Mouse (Mus musculus) lung, embryonic 14.5 days (tissue): ENCODE results near the gene Vkorc1. TPM values are rescaled to one million over a fixed set of nuclear protein-coding genes. Genes with fewer than 3 reads are reported as not detected.

Experiments used
- ATAC-seq: fragments of 200-750 bp; cut with Nextera tagmentation; 2 replicates; pipeline ENCODE4 v1.8.0; 2017; ENCODE audit warnings: mild to moderate bottlenecking, moderate TSS enrichment, moderate library complexity; ENCODE audit not compliant: insufficient read depth
- DNase-seq: peaks from one replicate; pipeline ENCODE4 v3.0.0-alpha.2; 2015
- H3K27ac ChIP-seq: fragments of 300-500 bp; sonication (generic); 2 replicates; pipeline ENCODE4 v1.5.1; 2014; ENCODE audit warnings: low read depth, mild to moderate bottlenecking, moderate library complexity
- H3K27me3 ChIP-seq: fragments of 300-500 bp; sonication (generic); 2 replicates; pipeline ENCODE4 v1.6.1; 2014; ENCODE audit warnings: low read length, control low read depth; ENCODE audit not compliant: insufficient read depth
- H3K36me3 ChIP-seq: fragments of 300-500 bp; sonication (generic); 2 replicates; pipeline ENCODE4 v1.6.1; 2014; ENCODE audit warnings: control low read depth; ENCODE audit not compliant: insufficient read depth
- H3K4me1 ChIP-seq: fragments of 300-500 bp; sonication (generic); 2 replicates; pipeline ENCODE4 v1.6.1; 2014; ENCODE audit warnings: antibody characterized with exemption, control low read depth; ENCODE audit not compliant: insufficient read depth
- H3K4me2 ChIP-seq: fragments of 300-500 bp; sonication (generic); 2 replicates; pipeline ENCODE4 v1.6.1; 2014; ENCODE audit warnings: mild to moderate bottlenecking
- H3K4me3 ChIP-seq: fragments of 300-500 bp; sonication (generic); 2 replicates; pipeline ENCODE4 v1.5.1; 2014; ENCODE audit warnings: low read depth, low read length
- H3K9ac ChIP-seq: fragments of 300-500 bp; sonication (generic); 2 replicates; pipeline ENCODE4 v1.6.1; 2014
- H3K9me3 ChIP-seq: fragments of 300-500 bp; sonication (generic); 2 replicates; pipeline ENCODE4 v1.6.1; 2016; ENCODE audit warnings: low read depth, low read length, control low read depth
- CTCF ChIP-seq: IDR thresholded peaks from 2 replicates; pipeline ENCODE4 v1.5.1; 2016; ENCODE audit warnings: antibody characterized with exemption, low read depth
- WGBS: fragments of 180-500 bp; shearing (Covaris S2); extraction: QIAGEN DNeasy Blood & Tissue Kit; methylation state at CpG from one replicate; pipeline ENCODE4 v1.1.7; 2014; 5-methylcytosine and 5-hydroxymethylcytosine counted together
- polyA plus RNA-seq: library from polyadenylated mRNA; unstranded; fragments of >200 nt; fragmentation: Nextera tagmentation; extraction: Ambion mirVana; gene quantifications from 2 replicates; pipeline ENCODE4 v1.2.1, GENCODE M21; 2014

The Vkorc1 gene
- polyA plus RNA-seq, 1 experiment from 2014 or later, result 127 TPM

GRCm38 (mm10) chr7:127932273-127933031 is 37.0 kb upstream of the Vkorc1 start:
- WGBS, result 25% methylated on average over 13 of the region's 13 CpGs
- no peak for ATAC-seq
- Histone ChIP-seq H3K27ac (peak overlapping the region; percentile 85), H3K27me3 (peaks cover 5% of the 10 kb centered on the region; the same call in 1 of the 2 replicates), H3K4me2 (peak overlapping the region; percentile 40), H3K36me3 (no peaks in the 10 kb centered on the region), H3K4me1 (peaks cover 6% of the 10 kb centered on the region), H3K9me3 (no peaks in the 10 kb centered on the region), H3K9ac (no peak overlapping the region), H3K4me3 (no peak overlapping the region)
- 0 out of 2 replicates have a peak, but pooled peaks have one; percentile 3 for TF ChIP-seq CTCF
- peak; percentile 69 for DNase-seq

- DNase-seq, result peak; percentile 72
- no peak for ATAC-seq
- H3K27me3 ChIP-seq, result peaks cover 5% of the 10 kb centered on the region; the same call in 1 of the 2 replicates
- 25% methylated on average over 13 of the region's 13 CpGs for WGBS
- H3K4me2 ChIP-seq, result peak overlapping the region; percentile 40
- no peaks in the 10 kb centered on the region for H3K9me3 ChIP-seq
- H3K4me3 ChIP-seq, result peak overlapping the region; percentile 10; the same call in 1 of the 2 replicates
- TF ChIP-seq CTCF, result no peak
- H3K27ac ChIP-seq, result peak overlapping the region; percentile 85
- peaks cover 6% of the 10 kb centered on the region for H3K4me1 ChIP-seq
- H3K36me3 ChIP-seq, result peaks cover 6% of the 10 kb centered on the region
- peak overlapping the region; percentile 11; the same call in 1 of the 2 replicates for H3K9ac ChIP-seq
Observed at GRCm38 (mm10) chr7:127931351-127932135, 36.1 kb upstream of the Vkorc1 start.

- Histone ChIP-seq H3K27ac (peak overlapping the region; percentile 56; the same call in 1 of the 2 replicates), H3K4me3 (no peak overlapping the region), H3K27me3 (peaks cover 5% of the 10 kb centered on the region; the same call in 1 of the 2 replicates), H3K4me2 (peak overlapping the region; percentile 57), H3K4me1 (peaks cover 6% of the 10 kb centered on the region), H3K9ac (no peak overlapping the region), H3K36me3 (peaks cover 15% of the 10 kb centered on the region), H3K9me3 (no peaks in the 10 kb centered on the region)
- no peak for TF ChIP-seq CTCF
- DNase-seq (no peak), ATAC-seq (no peak)
- 62% methylated on average over 5 of the region's 5 CpGs for WGBS
Observed at GRCm38 (mm10) chr7:127930636-127931035, 35.2 kb upstream of the Vkorc1 start.

- 9% methylated on average over 6 of the region's 6 CpGs for WGBS
- H3K9me3 ChIP-seq, result no peaks in the 10 kb centered on the region
- no peak for TF ChIP-seq CTCF
- H3K36me3 ChIP-seq, result peaks cover 22% of the 10 kb centered on the region
- peak within 1 kb of the TSS; percentile 57 for H3K4me2 ChIP-seq
- peak within 1 kb of the TSS; percentile 54 for H3K9ac ChIP-seq
- H3K27ac ChIP-seq, result peak within 1 kb of the TSS; percentile 74
- peaks cover 5% of the 10 kb centered on the region; the same call in 1 of the 2 replicates for H3K27me3 ChIP-seq
- peak within 1 kb of the TSS; percentile 42 for H3K4me3 ChIP-seq
- peaks cover 6% of the 10 kb centered on the region for H3K4me1 ChIP-seq
- DNase-seq, result peak; percentile 69
- ATAC-seq, result no peak
Observed at GRCm38 (mm10) chr7:127929923-127930322, 34.5 kb upstream of the Vkorc1 start, which contains the start of gene Prss8. TSS of gene Prss8 (minus strand) at chr7:127930104.

- WGBS, result 40% methylated on average over 5 of the region's 5 CpGs
- Histone ChIP-seq H3K9ac (peak overlapping the region; percentile 54; the same call in 1 of the 2 replicates), H3K4me2 (peak overlapping the region; percentile 57), H3K9me3 (no peaks in the 10 kb centered on the region), H3K27me3 (peaks cover 5% of the 10 kb centered on the region; the same call in 1 of the 2 replicates), H3K27ac (peak overlapping the region; percentile 74), H3K36me3 (peaks cover 35% of the 10 kb centered on the region), H3K4me1 (peaks cover 12% of the 10 kb centered on the region), H3K4me3 (peak overlapping the region; percentile 42)
- ATAC-seq (no peak), DNase-seq (no peak)
- TF ChIP-seq CTCF, result peak; percentile 20; the same call in 1 of the 2 replicates
Observed at GRCm38 (mm10) chr7:127928596-127928995, 33.2 kb upstream of the Vkorc1 start.

GRCm38 (mm10) chr7:127927726-127928125 is 32.3 kb upstream of the Vkorc1 start:
- no peak for TF ChIP-seq CTCF
- 74% methylated on average over 11 of the region's 11 CpGs for WGBS
- peaks cover 5% of the 10 kb centered on the region; the same call in 1 of the 2 replicates for H3K27me3 ChIP-seq
- no peaks in the 10 kb centered on the region for H3K9me3 ChIP-seq
- H3K4me1 ChIP-seq, result peaks cover 18% of the 10 kb centered on the region
- H3K4me3 ChIP-seq, result peak overlapping the region; percentile 42
- no peak overlapping the region for H3K9ac ChIP-seq
- peak overlapping the region; percentile 57 for H3K4me2 ChIP-seq
- H3K36me3 ChIP-seq, result peaks cover 44% of the 10 kb centered on the region
- DNase-seq, result no peak
- H3K27ac ChIP-seq, result no peak overlapping the region
- no peak for ATAC-seq
